Mouse (Mus musculus) forebrain, postnatal 0 days (tissue): Measurements from ENCODE around the gene Prss32. TPM values are rescaled to one million over a fixed set of nuclear protein-coding genes. Genes with fewer than 3 reads are reported as not detected.

ENCODE experiments used
- ATAC-seq: fragments of 200-750 bp; cut with Nextera tagmentation; 2 replicates; pipeline ENCODE4 v1.8.0; 2017; ENCODE audit warnings: mild to moderate bottlenecking, moderate library complexity
- DNase-seq: peaks from one replicate; pipeline ENCODE4 v3.0.0-alpha.2; 2015
- H3K27ac ChIP-seq: fragments of 300-500 bp; sonication (generic); 2 replicates; pipeline ENCODE4 v1.5.1; 2014; ENCODE audit warnings: low read depth, mild to moderate bottlenecking, antibody characterized with exemption, low read length, moderate library complexity, mixed read lengths
- H3K27me3 ChIP-seq: fragments of 300-500 bp; sonication (generic); 2 replicates; pipeline ENCODE4 v1.6.1; 2014; ENCODE audit warnings: mild to moderate bottlenecking, low read length, mixed read lengths; ENCODE audit not compliant: insufficient read depth
- H3K36me3 ChIP-seq: fragments of 300-500 bp; sonication (generic); 2 replicates; pipeline ENCODE4 v1.6.1; 2014; ENCODE audit warnings: mild to moderate bottlenecking, moderate library complexity; ENCODE audit not compliant: insufficient read depth
- H3K4me1 ChIP-seq: fragments of 300-500 bp; sonication (generic); 2 replicates; pipeline ENCODE4 v1.6.1; 2014; ENCODE audit warnings: antibody characterized with exemption; ENCODE audit not compliant: insufficient read depth
- H3K4me2 ChIP-seq: fragments of 300-500 bp; sonication (generic); 2 replicates; pipeline ENCODE4 v1.6.1; 2014; ENCODE audit warnings: low read depth, mild to moderate bottlenecking, moderate library complexity
- H3K4me3 ChIP-seq: fragments of 300-500 bp; sonication (generic); 2 replicates; pipeline ENCODE4 v1.5.1; 2014; ENCODE audit warnings: low read depth, low read length, mixed read lengths
- H3K9ac ChIP-seq: fragments of 300-500 bp; sonication (generic); 2 replicates; pipeline ENCODE4 v1.6.1; 2014; ENCODE audit warnings: mild to moderate bottlenecking
- H3K9me3 ChIP-seq: fragments of 300-500 bp; sonication (generic); 2 replicates; pipeline ENCODE4 v1.6.1; 2016; ENCODE audit warnings: low read length
- CTCF ChIP-seq: sonication (generic); IDR thresholded peaks from 2 replicates; pipeline ENCODE4 v1.5.1; 2016; ENCODE audit warnings: antibody characterized with exemption, control low read depth, low read depth
- WGBS: fragments of 180-500 bp; shearing (Covaris S2); extraction: QIAGEN DNeasy Blood & Tissue Kit; methylation state at CpG from one replicate; pipeline ENCODE4 v1.1.7; 2014; 5-methylcytosine and 5-hydroxymethylcytosine counted together
- polyA plus RNA-seq: library from polyadenylated mRNA; unstranded; fragments of >200 nt; fragmentation: Nextera tagmentation; extraction: Ambion mirVana; gene quantifications from 2 replicates; pipeline ENCODE4 v1.2.1, GENCODE M21; 2015
- total RNA-seq: library from RNA; depleted of rRNA; stranded (reverse); fragments of >200 nt; gene quantifications from 2 replicates; pipeline ENCODE4 v1.2.3, GENCODE M21; 2014

The Prss32 gene
- total and polyA plus RNA-seq, 2 experiments from 2014 or later = 0.30 to 0.57 TPM

GRCm38 (mm10) chr17:23854229-23854765 lies 10.6 kb downstream of the Prss32 start:
- WGBS = 88% methylated on average over 10 of the region's 10 CpGs
- no peaks in the 10 kb centered on the region for H3K9me3 ChIP-seq
- DNase-seq (no peak), ATAC-seq (no peak)
- no peak for TF ChIP-seq CTCF
- H3K36me3 ChIP-seq = no peaks in the 10 kb centered on the region
- no peak overlapping the region for H3K9ac ChIP-seq
- no peaks in the 10 kb centered on the region for H3K27me3 ChIP-seq
- H3K4me3 ChIP-seq = no peak overlapping the region
- no peaks in the 10 kb centered on the region for H3K4me1 ChIP-seq
- H3K27ac ChIP-seq = no peak overlapping the region
- no peak overlapping the region for H3K4me2 ChIP-seq

- H3K4me1 ChIP-seq = no peaks in the 10 kb centered on the region
- no peaks in the 10 kb centered on the region for H3K9me3 ChIP-seq
- H3K27ac ChIP-seq = no peak overlapping the region
- DNase-seq = no peak
- ATAC-seq = no peak
- no peaks in the 10 kb centered on the region for H3K27me3 ChIP-seq
- no peak overlapping the region for H3K4me3 ChIP-seq
- H3K4me2 ChIP-seq = no peak overlapping the region
- no peak for TF ChIP-seq CTCF
- H3K9ac ChIP-seq = no peak overlapping the region
- H3K36me3 ChIP-seq = no peaks in the 10 kb centered on the region
- 84% methylated on average over 6 of the region's 6 CpGs for WGBS
Observed at GRCm38 (mm10) chr17:23857193-23857592, 13.5 kb downstream of the Prss32 start.

- Histone ChIP-seq H3K27me3 (no peaks in the 10 kb centered on the region), H3K9me3 (no peaks in the 10 kb centered on the region), H3K4me2 (no peak overlapping the region), H3K36me3 (no peaks in the 10 kb centered on the region), H3K4me3 (no peak overlapping the region), H3K9ac (no peak overlapping the region), H3K27ac (no peak overlapping the region), H3K4me1 (no peaks in the 10 kb centered on the region)
- TF ChIP-seq CTCF = no peak
- WGBS = 88% methylated on average over 2 of the region's 2 CpGs
- DNase-seq (no peak), ATAC-seq (no peak)
Observed at GRCm38 (mm10) chr17:23857913-23858312, 14.3 kb downstream of the Prss32 start.

- ATAC-seq (no peak), DNase-seq (no peak)
- H3K9me3 ChIP-seq = 0 out of 2 replicates have a peak, but pooled peaks cover 2% of the 10 kb centered on the region
- no peak overlapping the region for H3K4me2 ChIP-seq
- no peaks in the 10 kb centered on the region for H3K27me3 ChIP-seq
- no peaks in the 10 kb centered on the region for H3K4me1 ChIP-seq
- no peaks in the 10 kb centered on the region for H3K36me3 ChIP-seq
- H3K4me3 ChIP-seq = no peak overlapping the region
- no peak overlapping the region for H3K9ac ChIP-seq
- H3K27ac ChIP-seq = no peak overlapping the region
- no peak for TF ChIP-seq CTCF
- WGBS = 91% methylated on average over 4 of the region's 4 CpGs
Observed at GRCm38 (mm10) chr17:23862926-23863325, 19.3 kb downstream of the Prss32 start.

GRCm38 (mm10) chr17:23867756-23868155 lies 24.1 kb downstream of the Prss32 start, which contains the start of gene Prss21:
TSS of gene Prss21 (plus strand) at chr17:23868056.
- Histone ChIP-seq H3K4me3 (no peak within 1 kb of the TSS), H3K9ac (no peak within 1 kb of the TSS), H3K36me3 (no peaks in the 10 kb centered on the region), H3K9me3 (0 out of 2 replicates have a peak, but pooled peaks cover 2% of the 10 kb centered on the region), H3K27me3 (no peaks in the 10 kb centered on the region), H3K4me1 (no peaks in the 10 kb centered on the region), H3K27ac (no peak within 1 kb of the TSS), H3K4me2 (no peak within 1 kb of the TSS)
- 85% methylated on average over 15 of the region's 15 CpGs for WGBS
- TF ChIP-seq CTCF = no peak
- ATAC-seq = no peak
- DNase-seq = no peak

- Histone ChIP-seq H3K4me2 (no peak overlapping the region), H3K4me3 (no peak overlapping the region), H3K4me1 (no peaks in the 10 kb centered on the region), H3K9me3 (0 out of 2 replicates have a peak, but pooled peaks cover 2% of the 10 kb centered on the region), H3K27ac (no peak overlapping the region), H3K36me3 (no peaks in the 10 kb centered on the region), H3K27me3 (no peaks in the 10 kb centered on the region), H3K9ac (no peak overlapping the region)
- ATAC-seq = no peak
- no peak for TF ChIP-seq CTCF
- WGBS = 90% methylated on average over 11 of the region's 11 CpGs
- DNase-seq = no peak
Observed at GRCm38 (mm10) chr17:23868513-23868912, 24.9 kb downstream of the Prss32 start.

GRCm38 (mm10) chr17:23873884-23874856 lies 30.5 kb downstream of the Prss32 start:
- Histone ChIP-seq H3K9ac (no peak overlapping the region), H3K4me1 (no peaks in the 10 kb centered on the region), H3K4me3 (no peak overlapping the region), H3K27ac (no peak overlapping the region), H3K27me3 (no peaks in the 10 kb centered on the region), H3K9me3 (no peaks in the 10 kb centered on the region), H3K4me2 (no peak overlapping the region), H3K36me3 (no peaks in the 10 kb centered on the region)
- ATAC-seq = no peak; the same call in 1 of the 2 replicates
- 41% methylated on average over 8 of the region's 8 CpGs for WGBS
- DNase-seq = peak; percentile 24
- peak; percentile 70 for TF ChIP-seq CTCF
